Mouse (Mus musculus) embryo, embryonic 11 days (tissue): ENCODE data around the gene Ikbip.

Experiments
- DNase-seq: peaks from one replicate; pipeline ENCODE4 v3.0.0-alpha.2; 2015

The Ikbip gene

GRCm38 (mm10) chr10:91122646-91123045 is 39.9 kb downstream of the Ikbip start:
- no peak for DNase-seq

- peak; percentile 35 for DNase-seq
Measured at GRCm38 (mm10) chr10:91123281-91123827, 40.6 kb downstream of the Ikbip start.

GRCm38 (mm10) chr10:91123828-91124822 is 41.4 kb downstream of the Ikbip start, which contains the start of gene Slc25a3:
TSS of gene Slc25a3 (minus strand) at chr10:91124059.
- peak; percentile 99 for DNase-seq

GRCm38 (mm10) chr10:91126618-91127355 is 44.0 kb downstream of the Ikbip start:
- DNase-seq: no peak

- DNase-seq: no peak
Measured at GRCm38 (mm10) chr10:91127395-91127794, 44.7 kb downstream of the Ikbip start.

GRCm38 (mm10) chr10:91128551-91129160 is 45.9 kb downstream of the Ikbip start:
- DNase-seq: no peak

- no peak for DNase-seq
Measured at GRCm38 (mm10) chr10:91130792-91131191, 48.1 kb downstream of the Ikbip start.

GRCm38 (mm10) chr10:91131565-91131964 is 48.8 kb downstream of the Ikbip start:
- no peak for DNase-seq

- no peak for DNase-seq
Measured at GRCm38 (mm10) chr10:91135302-91135972, 52.7 kb downstream of the Ikbip start.

GRCm38 (mm10) chr10:91137400-91137799 is 54.7 kb downstream of the Ikbip start:
- no peak for DNase-seq

- DNase-seq: no peak
Measured at GRCm38 (mm10) chr10:91138317-91138716, 55.6 kb downstream of the Ikbip start.

- no peak for DNase-seq
Measured at GRCm38 (mm10) chr10:91139148-91139766, 56.5 kb downstream of the Ikbip start.

- peak; percentile 64 for DNase-seq
Measured at GRCm38 (mm10) chr10:91141564-91141963, 58.8 kb downstream of the Ikbip start.

GRCm38 (mm10) chr10:91142654-91143191 is 60.0 kb downstream of the Ikbip start:
- no peak for DNase-seq

- DNase-seq: no peak
Measured at GRCm38 (mm10) chr10:91143313-91144230, 60.8 kb downstream of the Ikbip start.

GRCm38 (mm10) chr10:91145413-91145812 is 62.7 kb downstream of the Ikbip start:
- no peak for DNase-seq
